Mouse (Mus musculus) adrenal gland, adult 8-10 months (tissue): ENCODE data around the gene Rab8b. TPM values are rescaled to one million over a fixed set of nuclear protein-coding genes. Genes with fewer than 3 reads are reported as not detected.

ENCODE experiments used
- DNase-seq: peaks from one replicate; pipeline ENCODE4 v3.0.0; 2022
- total RNA-seq, 4 experiments: library from RNA; stranded (reverse); gene quantifications; 2 replicates each; pipeline ENCODE4 v1.2.4; 2022

The Rab8b gene
- 10 to 100 TPM; 15.3 to 30.9 (median 23.9) TPM for total RNA-seq

DNA sequence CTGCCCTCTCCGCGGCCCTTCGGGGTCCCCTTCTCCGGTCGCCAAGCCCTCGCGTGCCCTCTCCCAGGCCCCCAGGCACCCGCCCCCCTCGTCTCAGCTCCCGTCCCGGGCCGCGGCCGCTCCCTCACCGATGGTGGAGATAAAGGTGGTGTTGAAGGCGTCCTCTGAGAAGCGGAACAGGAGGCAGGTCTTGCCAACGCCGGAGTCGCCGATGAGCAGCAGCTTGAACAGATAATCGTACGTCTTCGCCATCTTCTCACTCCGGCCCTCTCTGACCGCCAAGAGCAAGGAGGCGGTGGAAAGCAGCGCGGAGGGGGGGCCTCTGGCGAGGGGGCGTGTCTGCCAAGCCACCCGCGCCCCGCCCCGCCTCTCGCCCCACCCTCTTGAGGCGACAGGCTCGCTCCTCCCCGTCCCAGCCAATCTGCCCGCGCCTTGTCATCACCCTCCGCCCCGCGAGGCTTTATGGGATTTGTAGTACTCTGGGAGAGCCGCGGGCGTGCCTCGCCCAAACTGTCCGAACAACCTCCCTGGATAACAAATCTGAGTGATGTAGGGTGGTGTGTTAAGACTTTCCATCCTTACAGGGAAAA lies at the start of gene Rab8b:
Rab8b (minus strand) TSS at position 306 of the 590 bp plus-strand sequence.
- DNase-seq: peak; percentile 95

DNA sequence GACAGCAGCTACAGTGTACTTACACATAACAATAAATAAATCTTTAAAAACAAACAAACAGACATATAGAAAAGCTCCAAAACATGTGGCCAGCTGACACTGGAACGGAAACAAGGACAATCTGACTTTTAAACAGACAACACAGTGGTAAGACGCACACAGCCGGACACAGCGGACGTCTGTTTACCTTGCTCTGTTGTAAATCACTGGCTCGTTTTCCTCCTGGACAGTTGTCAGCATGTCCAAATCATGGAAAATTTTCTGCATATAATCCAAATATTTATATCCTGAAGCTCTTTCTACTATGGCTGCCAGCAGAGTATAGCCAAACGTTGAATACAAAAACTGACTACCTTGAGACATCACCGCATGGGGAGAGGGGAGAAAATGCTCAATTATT lies 48.0 kb upstream of the Rab8b start:
- no peak for DNase-seq

GRCm38 (mm10) chr9:66961478-66961877 lies 42.0 kb upstream of the Rab8b start:
- DNase-seq: no peak

DNA sequence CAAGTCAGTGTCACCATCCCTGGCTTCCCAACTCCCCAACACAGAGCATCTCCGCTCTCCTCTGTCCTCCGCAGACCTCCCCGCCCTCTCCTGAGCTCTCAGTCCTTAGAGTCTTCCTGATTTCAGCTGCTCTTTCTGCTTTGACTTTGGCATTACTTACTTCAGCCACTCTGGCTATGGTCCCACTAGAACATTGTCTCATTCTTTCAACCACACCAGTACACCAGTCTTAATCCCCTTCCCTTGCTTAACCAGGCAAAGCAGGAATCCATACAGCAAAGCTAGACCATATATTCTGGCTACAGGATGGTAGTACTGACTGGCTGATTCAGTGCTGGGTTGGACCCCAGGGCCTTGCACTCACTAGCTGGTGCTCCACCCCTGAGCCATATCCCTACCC lies 38.0 kb upstream of the Rab8b start:
- DNase-seq: no peak

GRCm38 (mm10) chr9:66952886-66953285 lies 33.4 kb upstream of the Rab8b start:
- no peak for DNase-seq

- no peak for DNase-seq
Measured at GRCm38 (mm10) chr9:66952321-66952720, 32.8 kb upstream of the Rab8b start.

DNA sequence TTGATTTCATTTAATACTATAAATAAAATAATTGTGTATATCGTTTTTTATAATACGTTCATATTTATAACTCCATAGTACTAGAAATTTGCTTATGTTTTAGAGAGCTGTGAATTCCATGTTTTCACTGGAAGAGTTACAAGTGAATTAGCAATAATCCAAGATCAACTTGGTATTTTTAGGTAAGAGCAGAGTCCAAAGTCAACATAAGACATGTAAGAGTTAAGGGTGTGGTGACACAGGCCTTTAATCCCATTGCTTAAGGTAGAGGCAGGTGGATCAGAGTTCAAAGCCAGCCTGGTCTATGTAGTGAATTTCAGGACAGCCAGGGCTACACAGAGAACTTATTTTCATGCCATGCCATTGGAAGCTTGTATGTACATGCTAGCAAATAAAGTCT lies 29.0 kb upstream of the Rab8b start:
- no peak for DNase-seq

DNA sequence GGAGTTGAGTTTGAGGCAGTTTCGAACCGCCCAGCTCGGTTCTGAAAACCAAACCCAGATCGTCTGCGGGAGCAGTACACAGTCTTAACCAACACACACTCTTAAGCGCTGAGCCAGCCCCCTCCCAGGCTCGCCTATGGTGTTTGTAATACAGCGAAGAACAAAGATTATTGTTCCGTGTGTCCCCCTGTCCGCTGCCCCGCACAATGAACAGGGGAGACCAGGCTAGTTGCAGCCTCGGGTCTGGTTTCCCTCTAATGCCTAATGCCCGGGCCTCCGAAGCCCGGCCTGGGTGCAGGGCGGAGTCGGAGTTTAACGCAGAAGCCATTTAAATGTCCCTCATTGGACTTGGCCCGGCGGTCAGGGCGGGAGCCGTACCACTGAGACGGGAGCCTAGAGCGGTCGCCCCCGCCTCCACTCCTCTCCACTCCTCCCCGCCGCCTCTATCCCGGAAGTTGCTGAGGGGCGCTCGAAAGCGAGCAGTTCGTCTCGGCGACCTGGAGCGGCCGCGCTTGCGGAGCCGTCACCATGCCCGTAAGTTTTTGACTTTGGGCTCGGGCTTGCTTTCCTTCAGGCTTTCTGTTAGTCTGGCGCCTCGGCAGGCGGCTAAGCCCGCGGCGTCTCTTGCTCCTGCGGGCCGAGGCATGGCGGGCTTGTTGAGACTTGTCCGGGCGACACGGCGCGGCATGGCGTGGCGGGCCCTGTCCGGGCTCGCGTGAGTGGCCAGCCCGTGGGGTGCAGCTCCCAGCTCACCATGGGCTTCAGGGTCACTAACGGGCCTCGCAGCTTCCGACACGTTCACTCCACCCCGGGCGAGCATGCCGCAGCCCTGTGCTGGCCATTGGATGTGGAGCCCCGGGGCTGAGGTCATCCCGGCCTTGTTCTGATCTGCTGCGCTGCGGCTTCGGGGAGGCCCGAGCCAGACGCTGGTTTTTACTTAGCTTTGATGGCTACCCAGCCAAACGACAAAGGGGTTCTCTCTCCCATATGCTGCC lies 26.5 kb upstream of the Rab8b start, which contains the start of gene Rps27l:
Rps27l (plus strand) TSS at position 440 of the 995 bp plus-strand sequence.
- DNase-seq: peak; percentile 92

GRCm38 (mm10) chr9:66945161-66945560 lies 25.7 kb upstream of the Rab8b start:
- DNase-seq: no peak

DNA sequence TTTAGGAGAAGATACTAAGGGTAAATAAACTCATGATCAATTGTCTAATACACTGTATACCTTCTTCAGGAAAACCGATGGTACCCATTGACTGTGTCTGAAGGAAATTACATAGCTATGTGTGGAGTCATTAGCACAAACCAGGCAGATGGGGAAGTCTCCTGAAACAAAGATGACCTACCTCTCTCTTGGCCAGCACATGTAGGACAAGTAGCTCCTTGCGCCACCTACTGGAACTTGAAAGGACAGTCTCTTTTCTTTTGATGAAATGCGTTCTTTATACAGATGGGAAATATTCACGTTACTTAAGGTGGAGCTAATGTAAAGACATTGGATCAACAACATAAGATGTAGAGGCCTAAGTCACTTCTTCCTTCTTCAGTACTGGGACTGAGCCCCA lies 19.3 kb upstream of the Rab8b start:
- no peak for DNase-seq

- no peak for DNase-seq
Measured at GRCm38 (mm10) chr9:66937507-66937906, 18.0 kb upstream of the Rab8b start.

DNA sequence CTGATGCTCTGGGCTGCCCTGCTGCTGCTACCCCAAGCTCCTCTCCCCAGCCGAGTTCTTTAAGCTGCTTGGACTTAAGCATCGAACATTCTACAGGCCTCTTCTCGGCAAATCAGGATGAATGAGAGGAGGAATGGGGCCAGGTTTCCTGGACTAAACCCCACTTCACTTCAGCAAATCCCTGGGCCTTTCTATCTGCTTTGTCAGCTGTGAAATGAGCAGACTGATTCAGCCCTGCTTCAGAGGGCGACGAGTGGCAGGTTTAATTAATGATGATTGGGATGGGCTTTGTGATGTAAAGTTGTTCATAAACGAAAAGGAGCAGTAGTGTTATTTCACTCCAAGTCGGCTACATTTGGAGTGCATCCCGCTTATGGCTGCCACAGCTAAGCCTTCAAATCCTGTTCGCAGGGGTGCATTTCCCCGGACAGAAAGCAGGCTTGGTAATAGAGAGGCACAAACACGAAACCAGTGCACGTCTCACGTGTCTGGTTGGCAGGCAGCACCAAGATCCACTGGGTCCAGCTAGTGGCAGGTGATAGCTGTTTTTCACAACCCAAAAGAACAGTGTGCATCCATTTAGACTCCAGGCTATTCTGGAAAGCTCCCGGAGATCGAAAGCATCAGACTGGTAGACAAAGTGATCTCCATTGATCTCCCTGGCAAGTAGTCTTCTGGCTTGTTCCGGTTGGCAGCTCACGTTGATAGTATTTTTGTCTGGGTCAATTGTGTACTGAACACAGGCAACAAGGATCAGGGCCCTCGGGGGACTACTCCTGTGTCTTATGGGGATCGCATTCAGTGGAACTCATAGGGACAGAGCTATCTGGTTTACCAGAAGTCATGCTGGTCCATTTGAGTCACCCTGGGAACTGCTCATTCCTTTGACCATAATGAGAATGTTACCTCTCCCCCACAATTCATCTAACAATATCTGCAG lies 14.7 kb upstream of the Rab8b start:
- no peak for DNase-seq

DNA sequence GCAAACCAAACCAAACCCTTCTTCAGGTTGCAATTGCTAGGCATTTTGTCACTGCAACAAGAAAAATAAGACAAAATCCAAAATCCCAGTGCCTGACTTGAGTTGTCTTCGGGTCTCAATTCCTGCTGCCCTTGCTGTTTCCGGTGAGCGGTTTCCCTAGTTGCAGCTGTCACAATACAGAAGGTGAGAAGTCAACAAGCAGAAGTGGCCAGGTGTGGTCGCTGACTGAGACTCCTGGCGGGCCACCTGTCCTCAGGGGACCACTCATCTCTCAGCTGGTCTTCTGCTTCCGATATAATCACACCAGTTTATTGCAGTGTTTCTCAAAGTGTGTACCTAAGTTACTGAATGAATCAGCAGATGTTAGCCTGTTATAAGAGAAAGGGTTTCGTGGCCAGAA lies 10.9 kb upstream of the Rab8b start:
- no peak for DNase-seq

GRCm38 (mm10) chr9:66927696-66928402 lies 8.4 kb upstream of the Rab8b start:
- no peak for DNase-seq

- DNase-seq: no peak
Measured at GRCm38 (mm10) chr9:66925853-66926252, 6.4 kb upstream of the Rab8b start.

- DNase-seq: no peak
Measured at GRCm38 (mm10) chr9:66922076-66922475, 2.6 kb upstream of the Rab8b start.

- DNase-seq: no peak
Measured at GRCm38 (mm10) chr9:66920488-66921279, 1.2 kb upstream of the Rab8b start.

GRCm38 (mm10) chr9:66919981-66920380 lies 494 bp upstream of the Rab8b start:
- DNase-seq: no peak

DNA sequence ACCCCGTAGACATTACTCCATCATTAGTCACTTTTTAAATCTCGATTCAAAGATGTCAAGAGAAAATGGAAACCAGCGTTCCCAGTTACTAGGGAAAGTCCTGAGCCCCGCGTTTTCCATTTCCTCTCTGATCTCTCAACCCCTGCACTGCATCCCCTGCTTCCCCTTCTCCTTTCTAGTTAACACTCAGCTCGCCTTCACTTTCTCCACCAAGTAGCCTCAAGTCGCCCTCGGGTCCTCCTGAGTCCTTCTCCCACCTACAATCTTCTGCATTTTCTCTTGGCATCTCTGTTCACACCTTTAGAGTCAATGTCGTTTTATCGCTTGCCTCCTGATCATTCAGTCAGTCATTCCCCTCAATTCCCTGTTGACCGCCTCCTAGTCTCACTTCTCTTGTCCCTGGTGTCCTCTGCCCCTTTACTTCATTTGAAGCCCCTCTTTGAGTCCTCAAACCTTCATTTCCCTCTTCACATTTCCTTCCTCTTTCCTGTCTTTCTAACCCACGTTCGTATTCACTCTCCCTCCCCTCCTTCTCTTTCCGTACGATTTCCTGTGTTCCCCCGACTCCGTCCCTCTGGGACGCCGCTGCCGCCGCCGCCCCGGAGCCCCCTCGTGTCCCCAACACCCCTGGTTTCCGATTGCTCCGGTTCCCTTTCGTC lies 686 bp downstream of the Rab8b start:
- DNase-seq: no peak

GRCm38 (mm10) chr9:66917892-66918255 lies 1.6 kb downstream of the Rab8b start:
- DNase-seq: no peak
